Mouse (Mus musculus): ENCODE measurements at regions not wholly inside any gene's neighbourhood (a gene's known extent, or its start where the extent isn't known, plus 50 kb on each side); places are given as distances from the start of the nearest gene placed in this dataset.

GRCm38 (mm10) chrX:7474831-7475230 lies 98.6 kb upstream of the Foxp3 start:
- no peak for DNase-seq (ENCODE audit: extremely low spot score in 1 of 2, low spot score in 1 of 2)

GRCm38 (mm10) chrX:7473814-7474213 lies 98.2 kb upstream of the Usp27x start:
- DNase-seq (ENCODE audit: extremely low spot score in 1 of 2, low spot score in 1 of 2) = peak in 1 of 2 experiments; percentile 14

GRCm38 (mm10) chrX:7469801-7470200 lies 94.2 kb upstream of the Usp27x start:
- DNase-seq (ENCODE audit: extremely low spot score in 1 of 2, low spot score in 1 of 2) = no peak

GRCm38 (mm10) chrX:7467985-7468384 lies 92.4 kb upstream of the Usp27x start:
- no peak for DNase-seq (ENCODE audit: extremely low spot score in 1 of 2, low spot score in 1 of 2)

GRCm38 (mm10) chrX:7456851-7457250 lies 81.2 kb upstream of the Usp27x start:
- no peak for DNase-seq (ENCODE audit: extremely low spot score in 1 of 2, low spot score in 1 of 2)

- DNase-seq (ENCODE audit: extremely low spot score in 1 of 2, low spot score in 1 of 2) = no peak
These were observed 69.4 kb upstream of the Usp27x start for GRCm38 (mm10) chrX:7445035-7445434.

GRCm38 (mm10) chrX:7444583-7444982 lies 69.0 kb upstream of the Usp27x start:
- no peak for DNase-seq (ENCODE audit: extremely low spot score in 1 of 2, low spot score in 1 of 2)

GRCm38 (mm10) chrX:7443996-7444421 lies 68.4 kb upstream of the Usp27x start:
- no peak for DNase-seq (ENCODE audit: extremely low spot score in 1 of 2, low spot score in 1 of 2)

GRCm38 (mm10) chrX:7435375-7436042 lies 59.9 kb upstream of the Usp27x start:
- no peak for DNase-seq (ENCODE audit: extremely low spot score in 1 of 2, low spot score in 1 of 2)

- no peak for DNase-seq (ENCODE audit: extremely low spot score in 1 of 2, low spot score in 1 of 2)
These were observed 58.6 kb upstream of the Usp27x start for GRCm38 (mm10) chrX:7434268-7434667.

GRCm38 (mm10) chrX:7430456-7430855 lies 54.8 kb upstream of the Usp27x start:
- no peak for DNase-seq (ENCODE audit: extremely low spot score in 1 of 2, low spot score in 1 of 2)

- DNase-seq (ENCODE audit: extremely low spot score in 1 of 2, low spot score in 1 of 2) = no peak
These were observed 53.9 kb upstream of the Usp27x start for GRCm38 (mm10) chrX:7429524-7429865.

GRCm38 (mm10) chrX:7428621-7429523 lies 53.2 kb upstream of the Usp27x start:
- no peak for DNase-seq (ENCODE audit: extremely low spot score in 1 of 2, low spot score in 1 of 2)
